Mouse (Mus musculus) ES-Bruce4 (cell line): ENCODE measurements at regions not wholly inside any gene's neighbourhood (a gene's known extent, or its start where the extent isn't known, plus 50 kb on each side); places are given as distances from the start of the nearest gene placed in this dataset.

Experiments used
- CTCF ChIP-seq: IDR thresholded peaks from one replicate; pipeline ENCODE4 v1.8.1; 2011; ENCODE audit warnings: low read depth, low read length
- EP300 ChIP-seq: IDR thresholded peaks from 2 replicates; pipeline ENCODE4 v1.6.1; 2011; ENCODE audit warnings: low read depth, low read length; ENCODE audit not compliant: insufficient read depth

DNA sequence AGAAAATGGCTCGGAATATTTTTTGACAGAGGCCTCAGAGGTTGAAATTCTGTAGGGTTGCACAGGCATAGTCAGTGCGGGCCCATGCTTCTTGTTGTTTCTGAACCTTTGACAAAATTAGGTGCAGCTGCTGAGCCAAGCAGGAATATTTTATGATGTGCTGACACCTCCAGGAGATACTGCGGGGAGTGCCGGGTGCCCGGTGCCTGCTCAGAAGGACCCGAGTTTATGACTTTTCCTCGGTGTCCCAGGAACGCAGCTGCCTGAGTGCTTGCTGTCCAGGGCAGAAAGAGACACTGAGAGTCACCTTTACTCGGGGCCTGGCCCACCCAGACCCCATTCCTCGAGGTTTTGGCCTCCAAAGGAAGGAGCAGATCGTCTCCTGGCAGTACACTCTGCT, 79.6 kb downstream of the Bod1 start:
- TF ChIP-seq CTCF (no peak), EP300 (no peak)
